Comparison of ENCODE assay signal across 8 mouse cellular contexts in genomic region chrX:73637415-73637814, GRCm38 (mm10). TPM values are rescaled to one million over a fixed set of nuclear protein-coding genes. Genes with fewer than 3 reads are reported as not detected.
DNase-seq lines count a peak whose midpoint lies in the region; ATAC-seq lines count a peak whose summit lies in the region.

No protein-coding gene starts in this region.

- no peaks in the 10 kb centered on the region for H3K36me3 ChIP-seq in kidney, embryonic 16.5 days (ENCODE audit: insufficient read depth, low read length)
- H3K36me3 ChIP-seq in embryonic facial prominence, embryonic 11.5 days (replicated peaks; ENCODE audit: control insufficient read depth, insufficient read depth, low read depth, low read length), result no peaks in the 10 kb centered on the region
- no peaks in the 10 kb centered on the region for H3K36me3 ChIP-seq in hindbrain, embryonic 16.5 days (ENCODE audit: control insufficient read depth, insufficient read depth, low read length)
- H3K36me3 ChIP-seq in midbrain, embryonic 15.5 days (replicated peaks), result no peaks in the 10 kb centered on the region

- peak overlapping the region; percentile 63 for H3K4me2 ChIP-seq in kidney, embryonic 16.5 days (replicated peaks; ENCODE audit: low read depth, low read length)
- H3K4me2 ChIP-seq in embryonic facial prominence, embryonic 11.5 days (ENCODE audit: low read depth, low read length), result peak overlapping the region; percentile 59
- H3K4me2 ChIP-seq in hindbrain, embryonic 16.5 days (ENCODE audit: low read length), result peak overlapping the region; percentile 80
- peak overlapping the region; percentile 85 for H3K4me2 ChIP-seq in midbrain, embryonic 15.5 days

- peak overlapping the region; percentile 46; the same call in 1 of the 2 replicates for H3K9ac ChIP-seq in kidney, embryonic 16.5 days (replicated peaks; ENCODE audit: low read length)
- no peak overlapping the region for H3K9ac ChIP-seq in embryonic facial prominence, embryonic 11.5 days (replicated peaks; ENCODE audit: low read length)
- peak overlapping the region; percentile 38; the same call in 1 of the 2 replicates for H3K9ac ChIP-seq in hindbrain, embryonic 16.5 days (ENCODE audit: low read depth, low read length)
- peak overlapping the region; percentile 22; the same call in 1 of the 2 replicates for H3K9ac ChIP-seq in midbrain, embryonic 15.5 days

- peak overlapping the region; percentile 40 for H3K4me3 ChIP-seq in kidney, embryonic 16.5 days (ENCODE audit: low read length)
- H3K4me3 ChIP-seq in embryonic facial prominence, embryonic 11.5 days (ENCODE audit: low read depth, low read length), result peak overlapping the region; percentile 18
- peak overlapping the region; percentile 42 for H3K4me3 ChIP-seq in hindbrain, embryonic 16.5 days (ENCODE audit: low read length)
- peak overlapping the region; percentile 36 for H3K4me3 ChIP-seq in midbrain, embryonic 15.5 days

- no peak overlapping the region for H3K27ac ChIP-seq in kidney, embryonic 16.5 days (ENCODE audit: low read length)
- no peak overlapping the region for H3K27ac ChIP-seq in embryonic facial prominence, embryonic 11.5 days (replicated peaks; ENCODE audit: low read depth, low read length)
- no peak overlapping the region for H3K27ac ChIP-seq in hindbrain, embryonic 16.5 days (ENCODE audit: low read depth, low read length)
- no peak overlapping the region for H3K27ac ChIP-seq in midbrain, embryonic 15.5 days

- ATAC-seq in kidney, embryonic 16.5 days (ENCODE audit: low FRiP score, low TSS enrichment), result peak; percentile 8; the same call in 1 of the 2 replicates
- ATAC-seq in embryonic facial prominence, embryonic 11.5 days (replicated peaks; ENCODE audit: insufficient number of reproducible peaks, low FRiP score, low TSS enrichment, low read depth), result no peak
- ATAC-seq in hindbrain, embryonic 16.5 days, result no peak
- ATAC-seq in midbrain, embryonic 15.5 days (replicated peaks), result no peak
- ATAC-seq in activated CD4-positive, CD25-positive, alpha-beta regulatory T cell, adult 4 months, result no peak

- 22% methylated on average over 17 of the region's 19 CpGs for WGBS in kidney, embryonic 16.5 days
- 19% methylated on average over 19 of the region's 19 CpGs for WGBS in embryonic facial prominence, embryonic 11.5 days
- 10% methylated on average over 13 of the region's 19 CpGs for WGBS in hindbrain, embryonic 16.5 days
- 19% methylated on average over 19 of the region's 19 CpGs for WGBS in midbrain, embryonic 15.5 days

- no peaks in the 10 kb centered on the region for H3K4me1 ChIP-seq in kidney, embryonic 16.5 days (ENCODE audit: insufficient read depth, low read length)
- no peaks in the 10 kb centered on the region for H3K4me1 ChIP-seq in embryonic facial prominence, embryonic 11.5 days (ENCODE audit: control insufficient read depth, insufficient read depth, low read length)
- H3K4me1 ChIP-seq in hindbrain, embryonic 16.5 days (ENCODE audit: control insufficient read depth, insufficient read depth, low read depth, low read length), result peaks cover 7% of the 10 kb centered on the region
- H3K4me1 ChIP-seq in midbrain, embryonic 15.5 days, result peaks cover 21% of the 10 kb centered on the region; the same call in 1 of the 2 replicates

- no peaks in the 10 kb centered on the region for H3K9me3 ChIP-seq in kidney, embryonic 16.5 days (ENCODE audit: low read length)
- no peaks in the 10 kb centered on the region for H3K9me3 ChIP-seq in embryonic facial prominence, embryonic 11.5 days (replicated peaks; ENCODE audit: control insufficient read depth, low read length)
- H3K9me3 ChIP-seq in hindbrain, embryonic 16.5 days (ENCODE audit: control insufficient read depth, low read length), result no peaks in the 10 kb centered on the region
- no peaks in the 10 kb centered on the region for H3K9me3 ChIP-seq in midbrain, embryonic 15.5 days

- H3K27me3 ChIP-seq in kidney, embryonic 16.5 days (ENCODE audit: insufficient read depth, low read length), result peaks cover 35% of the 10 kb centered on the region
- H3K27me3 ChIP-seq in embryonic facial prominence, embryonic 11.5 days (ENCODE audit: control insufficient read depth, insufficient read depth, low read length), result peaks cover 14% of the 10 kb centered on the region
- peaks cover 43% of the 10 kb centered on the region for H3K27me3 ChIP-seq in hindbrain, embryonic 16.5 days (replicated peaks; ENCODE audit: control insufficient read depth, insufficient read depth, low read length)
- peaks cover 62% of the 10 kb centered on the region for H3K27me3 ChIP-seq in midbrain, embryonic 15.5 days (replicated peaks)

- no peak for DNase-seq in kidney, adult 11 months
- peak; percentile 20 for DNase-seq in embryonic facial prominence, embryonic 11.5 days (ENCODE audit: low spot score)
- no peak for DNase-seq in right cerebral cortex, postnatal 4 days
- DNase-seq in B cell, adult 2 months, result no peak

RNA-seq across cellular contexts. Expression of gene Dusp9, which starts 1.8 kb away (rescaled TPM):
- 28.9 and 30.5 TPM in 2 replicates for polyA plus RNA-seq in kidney, embryonic 16.5 days (2015; fragmentation: Nextera tagmentation; extraction: Ambion mirVana)
- 11.3 and 11.9 TPM in 2 replicates for polyA plus RNA-seq in embryonic facial prominence, embryonic 11.5 days (2014; fragmentation: Nextera tagmentation; extraction: Ambion mirVana)
- 0.67 and 0.84 TPM in 2 replicates for polyA plus RNA-seq in hindbrain, embryonic 16.5 days (2015; fragmentation: Nextera tagmentation; extraction: Ambion mirVana)
- polyA plus RNA-seq in midbrain, embryonic 15.5 days (2015; fragmentation: Nextera tagmentation; extraction: Ambion mirVana), result 0.43 and 0.46 TPM in 2 replicates
- under 1 TPM in 1 of 2 experiments, not detected in 1; 0.23 TPM for polyA plus RNA-seq in activated CD4-positive, CD25-positive, alpha-beta regulatory T cell, adult 4 months (2017; shearing (Covaris generic))

RNA-seq across cellular contexts. Expression of gene Pnck, which starts 22.5 kb away (rescaled TPM):
- 15.8 and 20.6 TPM in 2 replicates for polyA plus RNA-seq in kidney, embryonic 16.5 days (2015; fragmentation: Nextera tagmentation; extraction: Ambion mirVana)
- polyA plus RNA-seq in embryonic facial prominence, embryonic 11.5 days (2014; fragmentation: Nextera tagmentation; extraction: Ambion mirVana), result 9.5 and 11.7 TPM in 2 replicates
- polyA plus RNA-seq in hindbrain, embryonic 16.5 days (2015; fragmentation: Nextera tagmentation; extraction: Ambion mirVana), result 176 and 194 TPM in 2 replicates
- 179 and 188 TPM in 2 replicates for polyA plus RNA-seq in midbrain, embryonic 15.5 days (2015; fragmentation: Nextera tagmentation; extraction: Ambion mirVana)
- 1 to 10 TPM in 1 of 2 experiments, not detected in 1; 1.8 TPM for polyA plus RNA-seq in activated CD4-positive, CD25-positive, alpha-beta regulatory T cell, adult 4 months (2017; shearing (Covaris generic))

RNA-seq across cellular contexts. Expression of gene Slc6a8, which starts 35.5 kb away (rescaled TPM):
- 7.0 and 8.7 TPM in 2 replicates for polyA plus RNA-seq in kidney, embryonic 16.5 days (2015; fragmentation: Nextera tagmentation; extraction: Ambion mirVana)
- 6.1 TPM in 2 replicates for polyA plus RNA-seq in embryonic facial prominence, embryonic 11.5 days (2014; fragmentation: Nextera tagmentation; extraction: Ambion mirVana)
- polyA plus RNA-seq in hindbrain, embryonic 16.5 days (2015; fragmentation: Nextera tagmentation; extraction: Ambion mirVana), result 6.0 and 7.1 TPM in 2 replicates
- polyA plus RNA-seq in midbrain, embryonic 15.5 days (2015; fragmentation: Nextera tagmentation; extraction: Ambion mirVana), result 6.6 and 7.4 TPM in 2 replicates
- under 1 TPM; 0.36 to 0.61 TPM for polyA plus RNA-seq in activated CD4-positive, CD25-positive, alpha-beta regulatory T cell, adult 4 months (2017; shearing (Covaris generic))
